Mouse (Mus musculus) embryonic fibroblast, embryonic 13.5 days (primary cell): ENCODE measurements around the gene Eif4e3. TPM values are rescaled to one million over a fixed set of nuclear protein-coding genes. Genes with fewer than 3 reads are reported as not detected.

Experiments
- H3K27ac ChIP-seq: 2 replicates; pipeline ENCODE4 v1.5.1; 2012; ENCODE audit warnings: low read length, control low read depth, inconsistent platforms; ENCODE audit not compliant: insufficient read depth
- H3K4me1 ChIP-seq: 2 replicates; pipeline ENCODE4 v1.6.1; 2011; ENCODE audit warnings: low read length; ENCODE audit not compliant: control insufficient read depth, insufficient read depth
- H3K4me3 ChIP-seq: 2 replicates; pipeline ENCODE4 v1.5.1; 2011; ENCODE audit warnings: mild to moderate bottlenecking, control low read depth, low read length; ENCODE audit not compliant: insufficient read depth
- CTCF ChIP-seq: IDR thresholded peaks from 2 replicates; pipeline ENCODE4 v1.5.1; 2011; ENCODE audit warnings: mild to moderate bottlenecking, control low read depth, low read length, moderate library complexity, borderline replicate concordance; ENCODE audit not compliant: insufficient read depth
- POLR2A ChIP-seq: IDR thresholded peaks from 2 replicates; pipeline ENCODE4 v1.6.1; 2011; ENCODE audit warnings: low read depth, mild to moderate bottlenecking, control low read depth, low read length, moderate library complexity
- polyA plus RNA-seq: library from polyadenylated mRNA; stranded (reverse); fragments of >200 nt; gene quantifications from 2 replicates; pipeline ENCODE4 v1.2.4, GENCODE M21; 2011; ENCODE audit warnings: low read depth; ENCODE audit not compliant: missing spikeins, insufficient read length

Eif4e3 gene
- polyA plus RNA-seq, 1 experiment = 13.5 TPM

GRCm38 (mm10) chr6:99646344-99646743 lies 20.2 kb downstream of the Eif4e3 start:
- Histone ChIP-seq H3K4me3 (no peak overlapping the region), H3K27ac (no peak overlapping the region), H3K4me1 (no peaks in the 10 kb centered on the region)
- no peak for TF ChIP-seq CTCF
- TF ChIP-seq POLR2A = no peak

- no peak for TF ChIP-seq CTCF
- no peak for TF ChIP-seq POLR2A
- Histone ChIP-seq H3K27ac (no peak overlapping the region), H3K4me1 (no peaks in the 10 kb centered on the region), H3K4me3 (no peak overlapping the region)
Observed at GRCm38 (mm10) chr6:99644876-99645275, 21.7 kb downstream of the Eif4e3 start.

- no peak overlapping the region for H3K4me3 ChIP-seq
- TF ChIP-seq CTCF (no peak), POLR2A (no peak)
- no peaks in the 10 kb centered on the region for H3K4me1 ChIP-seq
- H3K27ac ChIP-seq = no peak overlapping the region
Observed at GRCm38 (mm10) chr6:99644386-99644785, 22.2 kb downstream of the Eif4e3 start.

- Histone ChIP-seq H3K27ac (no peak overlapping the region), H3K4me3 (no peak overlapping the region), H3K4me1 (no peaks in the 10 kb centered on the region)
- TF ChIP-seq CTCF (no peak), POLR2A (no peak)
Observed at GRCm38 (mm10) chr6:99643439-99644199, 23.0 kb downstream of the Eif4e3 start.

- TF ChIP-seq CTCF (no peak), POLR2A (no peak)
- H3K27ac ChIP-seq = no peak overlapping the region
Observed at GRCm38 (mm10) chr6:99637456-99637855, 29.1 kb downstream of the Eif4e3 start.

GRCm38 (mm10) chr6:99636801-99637200 lies 29.8 kb downstream of the Eif4e3 start:
- no peak overlapping the region for H3K4me3 ChIP-seq
- H3K27ac ChIP-seq = no peak overlapping the region
- no peak for TF ChIP-seq POLR2A
- no peak for TF ChIP-seq CTCF

More at GRCm38 (mm10) chr6:99637456-99637855, 29.1 kb downstream of the Eif4e3 start:
- no peaks in the 10 kb centered on the region for H3K4me1 ChIP-seq
- H3K4me3 ChIP-seq = no peak overlapping the region

GRCm38 (mm10) chr6:99636121-99636520 lies 30.4 kb downstream of the Eif4e3 start:
- no peak overlapping the region for H3K4me3 ChIP-seq
- H3K27ac ChIP-seq = no peak overlapping the region
- no peaks in the 10 kb centered on the region for H3K4me1 ChIP-seq
- no peak for TF ChIP-seq CTCF
- TF ChIP-seq POLR2A = no peak

More at GRCm38 (mm10) chr6:99636801-99637200, 29.8 kb downstream of the Eif4e3 start:
- no peaks in the 10 kb centered on the region for H3K4me1 ChIP-seq

- TF ChIP-seq POLR2A (no peak), CTCF (no peak)
- H3K27ac ChIP-seq = no peak overlapping the region
Observed at GRCm38 (mm10) chr6:99632121-99632980, 34.2 kb downstream of the Eif4e3 start.

GRCm38 (mm10) chr6:99631637-99632036 lies 34.9 kb downstream of the Eif4e3 start:
- no peaks in the 10 kb centered on the region for H3K4me1 ChIP-seq
- H3K27ac ChIP-seq = no peak overlapping the region
- no peak for TF ChIP-seq CTCF
- no peak for TF ChIP-seq POLR2A
- no peak overlapping the region for H3K4me3 ChIP-seq

More at GRCm38 (mm10) chr6:99632121-99632980, 34.2 kb downstream of the Eif4e3 start:
- H3K4me3 ChIP-seq = no peak overlapping the region
- no peaks in the 10 kb centered on the region for H3K4me1 ChIP-seq

GRCm38 (mm10) chr6:99629726-99630458 lies 36.7 kb downstream of the Eif4e3 start:
- TF ChIP-seq CTCF (no peak), POLR2A (no peak)
- H3K4me3 ChIP-seq = no peak overlapping the region
- H3K4me1 ChIP-seq = no peaks in the 10 kb centered on the region
- H3K27ac ChIP-seq = no peak overlapping the region
